Mouse (Mus musculus) MEL (cell line): ENCODE data around the gene U2af2.

Experiments
- CTCF ChIP-seq, 3 experiments: IDR thresholded peaks in 2 of 3; conservative IDR thresholded peaks in 1 of 3; 2 replicates each; pipeline ENCODE4 v1.5.1; 2011 to 2012; ENCODE audit warnings: low read length in 3 of 3, low read depth in 2 of 3, mild to moderate bottlenecking in 2 of 3, improper control_type of control experiment in 1 of 3, inconsistent platforms in 1 of 3, mixed read lengths in 1 of 3, moderate library complexity in 1 of 3; ENCODE audit not compliant: control insufficient read depth in 1 of 3, insufficient read depth in 1 of 3, poor library complexity in 1 of 3, severe bottlenecking in 1 of 3
- POLR2A ChIP-seq, 2 experiments: IDR thresholded peaks; 2 replicates each; pipeline ENCODE4 v1.6.1; 2011 to 2012; ENCODE audit warnings: low read length in 2 of 2, mild to moderate bottlenecking in 2 of 2, control low read depth in 1 of 2, improper control_type of control experiment in 1 of 2, low read depth in 1 of 2, moderate library complexity in 1 of 2; ENCODE audit not compliant: control insufficient read depth in 1 of 2, insufficient read depth in 1 of 2, poor library complexity in 1 of 2
- UBTF ChIP-seq: IDR thresholded peaks from 2 replicates; pipeline ENCODE4 v1.6.1; 2012; ENCODE audit warnings: low read depth, mild to moderate bottlenecking, inconsistent platforms, low read length, improper control_type of control experiment, moderate library complexity, borderline replicate concordance; ENCODE audit not compliant: insufficient read depth

DNA sequence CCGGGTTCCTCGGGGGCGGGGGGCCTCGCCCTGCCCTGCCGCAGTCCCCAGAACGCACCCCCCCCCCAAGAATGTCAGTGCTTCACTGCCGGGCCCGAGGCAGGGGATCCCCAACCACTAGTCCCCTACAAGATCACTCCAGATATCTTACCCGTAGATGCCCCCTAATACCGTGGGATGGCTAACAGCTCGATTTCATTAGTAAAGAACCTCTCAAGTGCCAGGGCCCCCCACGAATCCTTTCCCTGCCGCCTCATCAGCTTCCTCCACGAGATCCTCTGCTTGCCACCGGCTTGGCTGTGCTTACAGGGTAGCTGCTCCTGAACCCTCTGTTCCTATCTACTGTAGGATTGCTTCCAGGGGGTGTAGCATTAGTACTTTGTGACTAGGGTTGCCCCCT lies 41.3 kb upstream of the U2af2 start:
- TF ChIP-seq POLR2A (IDR thresholded peaks at IDR 0.05; ENCODE audit: control insufficient read depth in 1 of 2, insufficient read depth in 1 of 2, low read depth in 1 of 2, low read length in 2 of 2, poor library complexity in 1 of 2) = no peak
- TF ChIP-seq CTCF (IDR thresholded peaks at IDR 0.05 in 2 of 3, conservative IDR thresholded peaks at IDR 0.05 in 1 of 3; ENCODE audit: control insufficient read depth in 1 of 3, insufficient read depth in 1 of 3, low read depth in 2 of 3, low read length in 3 of 3, poor library complexity in 1 of 3, severe bottlenecking in 1 of 3) = no peak
- TF ChIP-seq UBTF = no peak
